Mouse (Mus musculus): Measurements from ENCODE around the gene Rnf220. TPM values are rescaled to one million over a fixed set of nuclear protein-coding genes. Genes with fewer than 3 reads are reported as not detected.

Gene Rnf220
- total RNA-seq, 2 experiments from 2014 or later, result 129 to 148 TPM

- no peak for DNase-seq (ENCODE audit: low spot score in 2 of 2)
Observed at GRCm38 (mm10) chr4:117352071-117352470, 144.8 kb downstream of the Rnf220 start.

GRCm38 (mm10) chr4:117350139-117350693 lies 146.6 kb downstream of the Rnf220 start:
- no peak for DNase-seq (ENCODE audit: low spot score in 2 of 2)

DNA sequence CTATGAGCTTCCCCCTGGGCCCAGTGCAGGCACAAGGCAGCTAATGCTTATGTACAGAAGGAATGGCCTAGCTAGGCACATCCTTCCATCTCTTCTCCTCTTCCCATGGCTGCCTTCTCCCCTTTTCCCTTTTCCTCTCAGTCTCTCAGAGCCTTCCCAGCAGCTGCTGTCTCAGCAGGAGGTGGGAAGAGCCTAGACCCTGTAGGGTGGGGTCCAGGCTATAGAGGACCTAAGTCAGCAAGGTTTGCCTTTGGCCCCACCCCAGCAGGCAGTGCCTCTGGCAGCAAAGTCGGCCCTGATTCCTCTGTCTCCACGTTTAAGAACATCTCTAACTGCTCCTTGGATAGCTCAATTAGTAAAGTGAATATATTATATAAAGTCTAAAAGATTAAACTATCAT lies 147.5 kb downstream of the Rnf220 start:
- no peak for DNase-seq (ENCODE audit: low spot score in 2 of 2)

- DNase-seq (ENCODE audit: low spot score in 2 of 2), result peak; percentile 12 to 36
Observed at GRCm38 (mm10) chr4:117346025-117346424, 150.8 kb downstream of the Rnf220 start.

DNA sequence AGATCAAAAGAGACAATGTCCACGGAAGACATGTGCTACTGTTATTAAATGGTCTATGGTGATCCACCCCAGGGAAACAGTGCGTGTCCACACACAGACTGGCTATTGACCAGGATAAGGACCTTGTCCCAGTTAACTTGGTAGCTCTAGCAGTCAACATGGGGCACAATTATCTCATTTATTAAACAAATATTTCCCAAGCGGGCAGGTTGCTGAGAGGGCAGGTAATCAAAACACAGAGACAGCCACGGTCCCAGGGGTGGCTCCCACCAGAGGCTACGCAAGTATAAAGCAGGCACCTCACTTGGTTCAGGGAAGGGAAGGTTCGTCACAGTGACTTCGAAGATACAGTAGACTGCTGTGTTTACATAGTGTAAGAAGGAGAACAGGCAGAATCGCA lies 153.5 kb downstream of the Rnf220 start:
- no peak for DNase-seq (ENCODE audit: low spot score in 2 of 2)

DNA sequence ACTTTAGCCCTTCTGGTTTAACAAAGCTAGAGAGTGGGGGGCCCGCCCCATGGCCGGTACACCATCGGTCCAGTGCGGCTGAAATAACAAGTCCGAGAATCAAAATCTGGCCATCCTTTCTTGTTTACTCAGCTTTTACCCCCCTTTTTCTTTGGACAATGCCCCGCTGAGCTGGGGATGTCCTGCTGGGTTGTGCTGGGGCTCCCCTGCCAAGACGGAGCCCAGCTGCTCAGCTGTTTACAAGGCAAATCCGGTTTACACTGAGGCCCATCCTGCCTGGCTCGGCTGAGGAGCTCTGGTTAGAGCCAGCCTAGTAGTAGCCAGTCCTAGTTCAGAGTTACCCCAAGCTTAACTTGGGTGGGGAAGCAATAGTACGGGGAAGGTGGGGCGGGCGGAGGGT lies 154.1 kb downstream of the Rnf220 start:
- peak; percentile 13 to 26 for DNase-seq (ENCODE audit: low spot score in 2 of 2)

GRCm38 (mm10) chr4:117341282-117341681 lies 155.6 kb downstream of the Rnf220 start:
- no peak for DNase-seq (ENCODE audit: low spot score in 2 of 2)

DNA sequence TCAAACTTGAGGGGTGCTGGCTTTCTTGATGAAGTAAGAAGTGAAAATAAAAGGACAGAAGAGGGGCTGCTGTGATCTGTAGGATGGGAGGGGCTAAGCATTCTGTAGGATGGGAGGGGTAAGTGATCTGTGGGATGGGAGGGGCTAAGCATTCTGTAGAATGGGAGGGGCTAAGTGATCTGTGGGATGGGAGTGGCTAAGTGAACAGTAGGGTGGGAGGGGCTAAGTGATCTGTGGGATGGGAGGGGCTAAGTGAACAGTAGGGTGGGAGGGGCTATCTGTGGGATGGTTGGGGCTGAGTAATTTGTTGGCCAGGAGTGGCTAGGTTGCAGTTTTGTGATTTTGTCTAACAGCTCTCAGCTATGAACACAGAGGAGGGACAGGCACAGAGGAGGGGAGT lies 157.1 kb downstream of the Rnf220 start:
- DNase-seq (ENCODE audit: low spot score in 2 of 2), result no peak

DNA sequence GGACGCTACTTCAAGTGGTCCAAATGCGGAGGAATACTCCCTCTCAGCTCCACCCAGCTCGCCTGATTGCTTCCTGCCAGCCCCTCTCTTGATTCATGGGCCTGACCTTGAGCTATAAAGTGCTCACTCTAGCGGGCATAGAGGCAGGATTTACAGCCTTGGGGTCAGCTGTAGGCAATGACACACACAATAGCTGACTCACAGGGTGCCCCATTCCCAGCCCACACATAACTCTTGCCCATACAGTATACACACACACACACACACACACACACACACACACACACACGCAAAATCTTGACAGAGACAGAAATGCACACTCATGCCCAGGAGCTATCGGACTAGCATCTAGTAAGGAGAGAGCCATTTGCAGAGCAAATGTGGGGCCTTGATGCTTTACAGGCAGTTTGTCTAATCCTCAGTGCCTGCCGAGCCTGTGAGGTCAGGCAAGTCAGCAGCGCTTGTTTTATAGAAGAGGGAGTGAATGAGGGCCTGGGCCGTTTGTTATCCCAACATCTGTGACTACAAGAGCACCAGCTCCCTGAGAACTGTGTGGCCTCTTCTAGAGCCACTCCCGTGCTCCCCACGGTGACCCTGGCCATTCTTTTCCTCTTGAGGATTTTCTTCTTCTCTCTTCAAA lies 165.9 kb downstream of the Rnf220 start:
- DNase-seq (ENCODE audit: low spot score in 2 of 2), result no peak

DNA sequence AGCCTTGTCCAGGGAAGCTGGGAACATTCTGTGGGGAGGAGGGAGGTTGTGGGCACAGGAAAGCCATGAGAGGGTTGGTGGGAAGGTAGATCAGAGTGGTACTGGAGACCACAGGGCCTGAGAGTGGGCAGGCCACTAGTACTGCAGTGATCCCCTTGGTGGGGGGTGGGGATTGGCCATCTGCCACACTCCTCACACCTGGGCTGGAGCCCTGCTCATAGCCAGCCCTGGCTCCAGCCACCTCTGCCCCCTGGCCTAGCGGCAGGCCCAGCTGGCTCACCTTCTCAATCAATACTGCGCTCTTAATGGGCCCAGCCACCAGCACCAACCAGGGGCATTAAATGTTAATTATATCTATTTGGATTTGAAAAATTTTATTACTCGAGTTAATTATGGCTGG lies 166.7 kb downstream of the Rnf220 start:
- DNase-seq (ENCODE audit: low spot score in 2 of 2), result no peak

DNA sequence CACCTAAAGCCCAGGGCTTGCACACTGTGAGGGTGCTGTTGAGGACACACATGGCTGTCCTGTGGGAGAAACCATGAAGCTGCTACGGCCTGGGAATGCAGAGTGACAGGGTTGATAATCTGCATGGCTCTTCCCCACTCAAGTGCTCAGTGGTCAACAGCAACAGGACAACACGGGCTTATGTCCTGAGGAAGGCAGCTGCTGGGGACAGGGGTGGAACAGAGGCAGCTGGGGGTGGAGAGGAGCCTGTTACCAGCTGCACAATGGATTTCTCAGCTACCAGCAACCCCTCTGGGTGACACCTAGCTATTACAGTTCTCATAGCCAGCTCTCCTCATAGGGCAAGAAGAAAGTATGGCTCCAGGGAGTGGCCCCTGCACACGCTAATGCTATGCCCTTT lies 169.9 kb downstream of the Rnf220 start:
- no peak for DNase-seq (ENCODE audit: low spot score in 2 of 2)

GRCm38 (mm10) chr4:117325076-117325475 lies 171.8 kb downstream of the Rnf220 start:
- DNase-seq (ENCODE audit: low spot score in 2 of 2), result no peak

DNA sequence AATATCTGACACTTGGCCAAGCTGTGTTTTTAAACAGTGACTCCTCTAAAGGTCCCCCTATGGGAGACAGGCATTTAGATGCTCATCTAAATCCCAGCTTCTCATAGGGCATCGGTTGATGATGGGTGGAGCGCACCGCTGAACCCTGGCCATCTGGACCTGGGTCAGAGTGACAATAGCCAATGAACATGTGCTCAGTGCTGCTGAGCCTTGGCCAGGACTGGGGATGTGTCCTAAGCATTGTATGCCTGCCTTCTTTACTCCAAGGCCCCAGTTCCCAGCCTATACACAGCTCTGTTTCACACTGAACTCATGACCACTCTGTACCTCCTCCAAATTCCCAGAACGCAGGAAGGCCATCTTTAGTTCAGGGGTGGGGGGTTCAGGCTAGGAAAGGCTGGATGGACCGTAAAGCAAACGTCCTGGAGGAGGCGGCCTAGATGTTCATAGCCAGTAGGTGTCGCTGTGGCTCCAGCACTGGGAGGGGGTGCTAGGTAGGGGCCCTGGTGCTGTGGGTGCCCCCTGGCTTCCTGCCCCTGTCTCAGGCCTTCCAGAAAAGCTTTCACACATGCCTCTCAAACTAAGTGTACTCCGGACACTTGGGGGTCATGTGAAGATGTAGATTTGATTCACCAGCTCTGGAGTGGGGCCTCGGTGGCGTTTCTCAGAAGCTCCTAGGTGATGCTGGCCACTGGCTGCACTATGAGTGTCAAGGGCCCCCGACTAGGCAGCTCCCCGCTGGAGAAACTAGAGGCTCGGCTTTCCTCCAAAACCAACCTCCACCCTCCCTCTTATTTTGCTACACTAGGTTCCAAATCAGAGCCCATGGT lies 173.1 kb downstream of the Rnf220 start:
- DNase-seq (ENCODE audit: low spot score in 2 of 2), result peak; percentile 78 to 80

GRCm38 (mm10) chr4:117321011-117321410 lies 175.8 kb downstream of the Rnf220 start:
- DNase-seq (ENCODE audit: low spot score in 2 of 2), result no peak

DNA sequence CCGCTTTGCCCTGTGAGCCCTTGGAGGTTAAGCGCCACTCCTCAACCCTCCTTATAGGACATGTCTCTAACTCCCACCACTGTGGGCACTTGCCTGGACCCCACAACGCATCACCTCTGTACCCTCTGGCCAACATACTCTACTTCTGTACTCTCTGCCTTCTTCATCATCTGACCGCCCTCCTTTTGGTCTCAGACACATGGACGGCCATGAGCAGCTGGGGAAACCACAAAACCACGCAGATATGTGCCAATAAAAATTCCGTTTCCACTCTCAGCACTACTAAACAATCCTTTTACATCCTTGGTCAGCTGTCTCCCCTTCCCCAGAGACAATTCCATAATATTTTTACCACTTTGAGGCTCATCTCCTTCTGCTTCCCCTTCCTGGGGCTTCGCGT lies 178.3 kb downstream of the Rnf220 start:
- DNase-seq (ENCODE audit: low spot score in 2 of 2), result no peak

DNA sequence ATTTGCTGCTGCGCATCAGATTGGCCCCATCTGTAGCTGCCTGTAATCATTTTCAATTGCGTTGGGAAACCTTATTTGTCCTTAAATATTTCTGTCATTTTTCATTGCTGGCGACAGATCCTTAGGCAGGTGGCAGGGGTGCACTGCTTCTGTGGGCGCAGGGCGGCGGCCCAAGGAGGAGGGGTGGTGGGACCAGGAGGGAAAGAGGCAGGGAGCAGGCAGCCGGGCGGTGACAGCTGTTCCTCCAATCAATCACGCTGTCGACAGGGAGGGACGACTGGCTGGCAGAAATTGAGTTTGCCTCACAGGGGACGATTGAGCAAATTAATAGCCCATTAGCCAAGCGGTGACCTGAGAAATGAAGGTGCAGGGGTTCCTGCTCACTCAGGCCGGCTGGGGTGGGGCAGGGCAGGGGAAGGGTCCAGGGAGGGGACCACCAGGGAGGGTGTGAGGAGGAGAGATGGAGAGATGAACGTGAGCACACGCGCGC lies 179.1 kb downstream of the Rnf220 start:
- DNase-seq (ENCODE audit: low spot score in 2 of 2), result peak; percentile 54 to 61

DNA sequence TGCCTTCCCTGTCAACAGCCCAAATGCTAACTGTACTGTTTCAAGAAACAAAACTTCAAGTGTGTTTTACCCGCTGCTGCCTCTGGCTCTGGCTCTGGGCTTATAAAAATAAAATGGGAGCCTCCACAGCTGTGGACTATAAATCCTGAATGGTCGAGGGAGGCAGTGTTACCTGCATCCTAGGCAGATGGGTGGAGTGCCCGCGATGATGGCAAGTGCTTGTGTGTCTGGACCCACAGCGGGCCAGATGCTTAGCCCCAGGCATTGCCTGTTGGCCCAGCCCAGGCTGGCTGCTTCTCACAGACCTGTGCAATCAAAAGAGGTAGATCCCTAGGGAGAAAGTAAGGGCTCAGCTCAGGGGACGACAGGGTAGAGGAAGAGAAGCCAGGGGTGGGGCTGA lies 180.1 kb downstream of the Rnf220 start:
- no peak for DNase-seq (ENCODE audit: low spot score in 2 of 2)

DNA sequence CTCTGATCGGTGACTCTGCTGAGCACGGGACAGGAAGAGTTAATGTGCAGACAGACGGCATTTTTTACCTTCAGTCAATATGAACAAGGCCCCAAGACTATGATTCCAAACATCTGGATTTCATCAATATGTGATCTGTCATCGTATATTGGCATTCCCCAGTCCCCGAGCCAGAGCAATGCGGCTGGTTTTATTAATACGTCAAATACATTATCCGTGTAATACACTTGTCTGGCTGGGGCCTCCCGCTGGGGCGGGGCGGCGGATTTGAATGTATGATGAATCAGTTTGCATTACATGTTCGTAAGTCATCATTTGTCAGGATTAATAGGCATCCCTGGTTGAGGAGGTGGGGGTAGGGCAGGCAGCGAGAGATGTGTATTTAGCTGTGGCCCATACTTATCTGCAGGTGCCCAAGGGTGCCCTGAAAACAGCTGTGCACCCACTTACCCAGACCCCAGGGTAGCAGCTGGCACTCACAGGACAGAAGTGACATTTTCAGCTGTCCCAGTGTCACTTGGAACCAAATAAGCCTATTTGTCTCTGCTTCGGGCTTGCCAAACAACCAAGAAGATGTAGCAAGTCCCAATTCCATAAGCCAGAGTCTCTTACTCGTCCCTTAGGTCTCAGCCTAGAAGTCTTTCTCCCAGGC lies 181.9 kb downstream of the Rnf220 start:
- DNase-seq (ENCODE audit: low spot score in 2 of 2), result no peak

- peak in 1 of 2 experiments; percentile 44 for DNase-seq (ENCODE audit: low spot score in 2 of 2)
Observed at GRCm38 (mm10) chr4:117313085-117313424, 183.8 kb downstream of the Rnf220 start.

- DNase-seq (ENCODE audit: low spot score in 2 of 2), result no peak
Observed at GRCm38 (mm10) chr4:117312416-117313084, 184.3 kb downstream of the Rnf220 start.

- no peak for DNase-seq (ENCODE audit: low spot score in 2 of 2)
Observed at GRCm38 (mm10) chr4:117311891-117312290, 185.0 kb downstream of the Rnf220 start.

Measured in layer of hippocampus, postnatal 10 days (tissue).